Mouse (Mus musculus) layer of hippocampus, postnatal 10 days (tissue): ENCODE measurements around the gene Cryl1. TPM values are rescaled to one million over a fixed set of nuclear protein-coding genes. Genes with fewer than 3 reads are reported as not detected.

Source experiments
- DNase-seq, 2 experiments: peaks; one replicate each; pipeline ENCODE4 v3.0.0; 2021; ENCODE audit warnings: low spot score in 2 of 2
- total RNA-seq, 2 experiments: library from RNA; stranded (reverse); gene quantifications; 2 replicates each; pipeline ENCODE4 v1.2.3; 2021

Gene Cryl1
- total RNA-seq, 2 experiments from 2014 or later, result 24.6 to 26.1 TPM

DNA sequence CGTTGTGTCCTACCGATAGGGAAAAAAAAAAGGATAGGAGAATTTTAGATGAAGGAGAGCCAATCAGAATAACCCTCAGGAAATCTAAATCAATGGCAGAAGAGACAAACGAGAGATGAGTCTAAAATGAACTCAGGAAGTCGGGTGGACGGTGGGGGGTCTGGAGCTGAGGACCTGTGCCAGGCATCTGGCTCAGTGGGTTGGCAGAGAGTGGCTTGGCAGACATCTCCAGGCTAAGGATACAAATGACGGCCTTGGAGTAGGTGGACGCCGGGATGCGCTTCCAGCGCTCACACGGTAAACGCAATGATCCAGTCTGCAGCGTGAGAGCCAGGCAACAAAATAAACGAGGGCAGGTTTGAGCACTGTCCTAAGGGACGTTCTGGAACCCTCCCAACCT lies 68.7 kb downstream of the Cryl1 start:
- peak; percentile 22 to 30 for DNase-seq

DNA sequence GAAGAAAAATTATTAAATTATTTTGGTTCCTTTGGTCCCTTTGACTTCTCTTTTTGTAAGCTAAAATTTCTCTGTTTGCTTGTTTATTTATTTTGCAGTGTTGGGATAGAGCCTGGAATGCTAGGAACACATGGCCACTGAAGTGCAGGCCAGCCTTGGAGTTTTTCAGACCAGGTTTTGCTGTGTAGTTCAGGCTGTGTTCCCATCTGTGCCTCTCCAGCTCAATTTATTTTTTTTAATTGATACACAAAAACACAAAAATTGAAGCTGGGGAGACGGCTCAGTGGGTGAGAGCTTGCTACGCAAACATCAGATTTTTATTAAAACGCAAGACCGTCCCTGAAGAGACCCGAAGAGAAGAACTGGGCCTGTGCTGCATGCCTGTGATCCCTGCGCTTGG lies 71.6 kb downstream of the Cryl1 start:
- DNase-seq, result peak in 1 of 2 experiments; percentile 27

DNA sequence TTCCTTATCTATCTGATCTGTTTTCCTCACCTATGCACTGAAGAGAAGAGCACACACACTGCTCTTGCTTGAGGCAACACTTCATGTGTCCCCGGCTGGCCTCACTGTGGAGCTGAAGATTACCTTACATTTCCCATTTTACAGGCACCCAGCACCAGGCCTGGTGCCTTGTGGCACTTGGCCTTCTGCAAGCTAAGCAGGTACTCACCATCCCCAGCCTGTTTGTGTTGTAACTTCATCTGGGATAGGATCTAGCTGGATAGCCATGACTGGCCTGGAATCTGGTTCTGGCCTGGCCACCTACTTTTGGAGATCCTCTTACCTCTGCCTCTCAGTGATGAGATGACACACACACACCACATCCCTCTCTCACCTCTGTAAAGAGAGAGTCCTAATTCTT lies 79.5 kb downstream of the Cryl1 start:
- no peak for DNase-seq

DNA sequence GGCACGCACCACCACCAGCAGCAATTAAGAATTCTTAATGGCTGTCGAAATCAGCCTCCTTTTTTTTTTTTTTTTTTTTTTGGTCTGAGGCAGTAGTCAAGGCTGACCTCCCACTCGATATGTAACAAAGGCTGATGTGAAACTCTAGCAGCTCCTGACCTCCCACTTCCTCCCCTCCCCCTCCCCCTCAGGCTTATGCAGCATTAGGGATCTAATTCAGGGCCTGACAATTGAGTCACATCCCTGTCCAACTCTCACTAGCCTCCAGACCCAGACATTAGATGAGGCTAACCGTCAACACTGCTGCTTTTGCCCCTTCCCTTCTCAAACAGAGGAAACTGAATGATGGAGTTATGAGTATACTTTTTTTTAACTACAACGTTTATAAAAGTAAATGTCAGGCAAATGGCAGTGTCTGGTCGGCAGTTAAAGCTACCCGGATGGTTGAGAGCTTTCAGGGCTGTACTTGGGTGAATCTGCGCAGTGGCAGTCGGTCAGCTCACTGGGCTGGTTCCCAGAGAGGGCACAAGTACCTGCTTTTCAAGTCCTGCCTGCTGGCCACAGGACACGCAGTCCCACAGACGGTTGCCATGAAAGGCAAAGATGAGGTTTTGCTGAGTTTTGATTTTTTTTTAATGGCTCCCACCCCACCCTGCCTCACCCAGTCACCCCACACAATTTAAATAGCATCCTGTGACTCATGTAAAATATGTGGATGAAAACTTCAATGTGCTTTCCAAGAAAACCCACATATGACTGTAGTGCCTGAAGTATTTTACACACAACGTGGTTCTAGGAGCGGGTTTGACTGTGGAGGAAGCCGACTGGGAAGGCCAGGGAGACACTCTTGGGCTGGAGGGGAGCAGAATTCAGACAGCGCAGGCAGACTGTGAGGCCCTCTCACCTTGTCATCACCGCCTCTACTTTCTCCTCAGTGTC lies 81.4 kb downstream of the Cryl1 start:
- no peak for DNase-seq

GRCm38 (mm10) chr14:57315976-57316375 lies 82.4 kb downstream of the Cryl1 start:
- DNase-seq, result peak in 1 of 2 experiments; percentile 23

DNA sequence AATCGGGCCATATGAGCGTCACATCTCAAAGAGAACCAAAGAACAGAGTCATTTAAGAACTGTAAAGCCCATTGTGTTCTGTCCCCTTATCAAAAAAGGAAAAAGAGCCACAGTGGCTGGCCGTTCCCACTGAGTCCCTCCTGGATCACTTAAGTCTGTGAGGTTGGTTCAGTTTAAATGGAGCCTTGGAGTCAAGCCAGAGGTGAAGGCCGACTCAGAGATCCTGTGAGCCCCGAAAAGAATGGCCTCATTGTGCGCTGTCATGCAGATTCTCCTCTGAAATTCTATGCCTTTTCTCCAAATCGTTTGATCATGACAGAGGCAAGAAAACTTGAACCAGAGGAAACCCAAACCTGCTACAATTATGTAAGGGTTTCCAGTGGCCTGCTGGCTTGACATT lies 82.8 kb downstream of the Cryl1 start:
- DNase-seq, result no peak

- DNase-seq, result no peak
Measured at GRCm38 (mm10) chr14:57301600-57302230, 96.6 kb downstream of the Cryl1 start.

- no peak for DNase-seq
Measured at GRCm38 (mm10) chr14:57300530-57300929, 97.8 kb downstream of the Cryl1 start.

DNA sequence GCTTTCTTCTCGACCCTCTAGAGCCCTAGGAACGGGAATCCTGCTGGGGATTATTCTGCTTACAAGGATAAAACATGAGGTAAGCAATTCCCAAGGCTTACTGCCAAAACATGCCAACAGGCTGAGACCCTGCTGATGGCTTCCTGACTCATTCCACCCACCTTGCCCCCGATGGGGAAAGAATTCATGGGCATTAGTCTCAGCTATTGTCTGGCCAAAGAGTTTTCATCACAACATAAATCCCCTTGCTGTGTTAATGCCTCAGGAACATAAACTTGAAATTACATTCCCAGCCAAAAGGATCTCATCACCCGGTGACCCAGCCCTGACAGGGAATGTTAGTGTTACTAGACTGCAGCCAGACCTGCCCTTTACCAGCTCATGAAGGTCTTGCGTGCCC lies 100.7 kb downstream of the Cryl1 start:
- no peak for DNase-seq

GRCm38 (mm10) chr14:57291399-57291942 lies 106.9 kb downstream of the Cryl1 start:
- DNase-seq, result no peak

GRCm38 (mm10) chr14:57289105-57289504 lies 109.2 kb downstream of the Cryl1 start:
- DNase-seq, result no peak

DNA sequence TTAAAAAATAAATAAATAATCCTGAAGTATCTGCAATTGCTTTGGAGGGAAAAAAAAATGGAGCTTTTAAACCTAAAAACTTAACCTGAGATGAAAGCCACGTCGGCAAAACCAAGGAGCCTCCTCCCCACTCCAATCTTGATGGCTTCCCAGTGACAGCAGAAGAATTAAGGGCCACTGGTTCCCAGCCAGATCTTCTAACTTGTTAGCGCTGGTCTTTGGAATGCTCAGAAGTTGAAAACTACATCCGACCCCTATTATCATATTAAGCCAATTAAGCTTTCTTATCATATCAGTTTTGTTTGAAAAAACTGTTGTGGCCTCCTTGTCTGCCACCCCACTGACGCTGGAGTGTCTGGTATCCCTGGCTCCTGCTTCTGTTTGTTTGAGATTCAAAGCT lies 114.5 kb downstream of the Cryl1 start:
- DNase-seq, result no peak

- DNase-seq, result no peak
Measured at GRCm38 (mm10) chr14:57282591-57282990, 115.7 kb downstream of the Cryl1 start.

DNA sequence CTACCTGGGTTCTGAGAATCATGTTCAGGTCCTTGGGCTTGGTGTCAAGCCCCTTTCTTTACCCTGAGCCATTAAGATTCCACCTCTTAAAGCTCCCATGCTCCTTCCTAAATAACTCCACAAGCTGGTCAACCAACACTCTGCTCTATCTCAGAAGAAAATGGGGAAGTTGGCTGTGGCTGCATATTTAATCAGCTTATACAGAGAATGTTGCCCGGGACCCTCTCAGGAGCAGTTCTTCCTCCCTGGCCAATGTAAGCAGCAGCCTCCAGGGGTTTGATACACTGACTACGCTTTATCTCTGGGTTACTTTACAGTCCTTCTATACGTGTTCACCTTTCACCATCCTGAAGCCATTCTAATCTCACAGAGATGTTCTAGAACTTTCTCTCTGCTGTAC lies 117.5 kb downstream of the Cryl1 start:
- no peak for DNase-seq

DNA sequence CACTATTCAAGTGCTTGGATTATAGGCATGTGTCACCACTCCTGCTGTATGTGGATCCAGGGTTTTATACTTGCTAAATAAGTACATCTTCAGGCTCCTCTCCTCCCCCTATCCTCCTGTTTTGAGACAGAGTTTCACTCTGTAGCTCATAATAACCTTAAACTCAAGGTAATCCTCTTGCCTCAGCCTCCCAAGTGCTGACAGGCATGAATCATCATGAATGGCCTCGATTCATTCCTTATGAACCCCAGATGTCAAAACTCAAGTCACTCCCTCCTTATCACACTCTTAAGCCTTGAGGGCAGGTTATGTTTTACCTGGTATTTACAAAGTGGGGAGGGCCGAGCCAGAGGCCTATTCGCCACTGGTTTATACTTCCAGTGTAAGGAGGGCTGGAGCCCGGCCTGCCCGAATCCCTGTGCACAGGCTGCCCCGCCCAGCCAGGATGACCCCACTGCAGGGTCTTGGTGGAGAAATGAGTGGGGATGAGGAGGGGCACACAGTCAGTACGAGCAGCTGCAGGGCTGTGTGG lies 121.8 kb downstream of the Cryl1 start:
- no peak for DNase-seq

DNA sequence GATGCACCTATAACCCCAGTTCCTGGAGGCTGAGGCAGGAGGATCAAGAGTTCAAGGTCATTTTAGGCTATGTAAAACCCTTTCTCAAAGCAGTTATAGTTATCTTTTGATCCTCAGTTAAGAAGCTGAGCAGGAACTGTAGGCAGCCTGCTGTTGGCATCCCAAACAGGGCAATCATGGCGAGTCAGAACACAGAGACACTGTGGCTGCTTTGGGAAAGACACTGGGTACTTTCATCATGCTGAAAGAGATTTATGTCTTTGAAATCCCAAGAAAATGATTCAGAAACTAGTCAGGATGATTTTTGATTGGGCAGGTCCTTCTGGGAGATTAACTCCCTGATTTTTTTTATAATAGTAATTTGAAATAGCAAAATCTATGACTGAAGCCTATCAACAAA lies 126.0 kb downstream of the Cryl1 start:
- no peak for DNase-seq

DNA sequence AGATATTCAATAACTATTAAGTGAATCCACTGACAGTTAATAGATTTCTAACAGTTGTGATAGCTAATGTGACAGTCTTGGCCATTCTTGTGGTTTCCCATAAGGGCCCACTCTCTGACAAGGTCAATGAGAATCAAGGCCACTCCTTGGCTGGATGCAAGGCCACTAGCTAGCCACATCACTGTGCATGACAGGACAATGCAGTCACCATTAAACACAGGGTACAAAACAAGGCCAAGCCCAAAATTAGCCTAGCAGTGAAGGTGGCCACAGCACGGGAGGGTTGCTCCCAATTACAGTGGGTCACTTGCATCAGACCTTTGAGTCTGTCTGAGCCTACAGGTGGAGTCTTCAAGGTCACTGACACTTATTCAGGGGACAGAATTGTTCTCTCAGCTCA lies 126.5 kb downstream of the Cryl1 start:
- no peak for DNase-seq

DNA sequence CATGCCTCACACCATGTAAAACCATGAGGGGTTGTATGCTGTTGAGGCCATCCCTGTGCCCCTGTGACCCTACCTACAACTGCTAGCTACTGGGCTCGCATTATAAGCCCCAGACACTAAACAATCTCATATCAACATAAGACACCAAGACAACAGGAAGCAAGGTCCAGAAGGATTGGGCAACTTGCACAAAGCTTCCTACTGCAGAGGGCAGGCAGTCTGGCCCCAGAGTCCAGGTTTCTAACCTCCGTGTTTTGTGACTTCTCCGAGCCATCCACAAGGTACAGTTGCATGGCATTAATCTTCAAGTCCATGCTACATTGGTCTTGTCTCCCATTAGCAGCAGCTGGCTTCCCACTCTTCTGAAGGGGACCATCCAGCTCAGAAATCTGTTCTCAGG lies 129.4 kb downstream of the Cryl1 start:
- DNase-seq, result no peak

GRCm38 (mm10) chr14:57268344-57268743 lies 130.0 kb downstream of the Cryl1 start:
- DNase-seq, result no peak

DNA sequence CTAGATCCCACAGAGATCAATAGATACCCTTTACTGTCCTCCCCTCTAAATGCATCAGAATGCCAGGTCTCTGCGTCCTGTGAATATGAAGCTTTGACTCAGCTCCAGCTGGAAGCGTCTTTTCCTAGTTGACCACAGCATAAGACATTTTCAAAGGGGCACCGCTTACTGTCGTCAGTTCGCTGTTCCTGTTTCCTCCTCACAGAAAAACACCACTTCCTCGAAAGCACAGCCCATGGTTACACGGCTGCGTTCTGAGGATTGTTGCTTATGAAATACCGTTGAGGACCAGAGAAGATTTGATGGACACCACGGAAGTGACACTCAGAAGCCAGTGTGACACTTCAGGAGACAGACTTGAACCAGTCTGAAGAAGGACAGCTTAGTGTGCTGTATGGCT lies 134.4 kb downstream of the Cryl1 start:
- no peak for DNase-seq

- no peak for DNase-seq
Measured at GRCm38 (mm10) chr14:57259341-57259740, 139.0 kb downstream of the Cryl1 start.

DNA sequence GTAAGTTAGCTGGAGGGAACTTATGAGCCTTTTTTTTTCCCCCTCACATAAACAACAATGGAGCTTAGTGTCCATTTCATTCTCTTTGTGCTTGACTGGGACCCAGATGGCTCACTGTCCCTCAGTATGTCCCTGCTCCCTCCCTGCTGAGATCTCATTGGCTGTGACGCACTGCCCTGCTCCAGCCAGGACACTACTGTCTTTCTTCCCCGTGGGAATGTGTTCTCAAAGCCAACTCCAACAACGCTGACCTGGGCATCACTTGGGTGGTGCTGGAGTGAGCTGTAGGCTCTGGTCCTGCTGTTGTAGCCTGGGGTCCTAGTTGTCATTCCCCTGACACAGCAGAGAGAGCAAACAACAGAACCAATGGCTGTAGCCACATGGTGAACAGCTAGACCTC lies 149.7 kb downstream of the Cryl1 start:
- DNase-seq, result no peak
